Mouse (Mus musculus): ENCODE data around the gene Rasl2-9. TPM values are rescaled to one million over a fixed set of nuclear protein-coding genes. Genes with fewer than 3 reads are reported as not detected.

Gene Rasl2-9
- polyA plus RNA-seq, 1 experiment from 2014 or later: 0.98 TPM

- Histone ChIP-seq H3K27me3 (ENCODE audit: control insufficient read depth, insufficient read depth, low read depth, low read length) (no peaks in the 10 kb centered on the region), H3K4me1 (ENCODE audit: control insufficient read depth, insufficient read depth, low read length) (no peaks in the 10 kb centered on the region), H3K9ac (ENCODE audit: low read depth, low read length) (no peak overlapping the region), H3K9me3 (replicated peaks; ENCODE audit: control insufficient read depth, low read length, poor library complexity, severe bottlenecking) (no peaks in the 10 kb centered on the region), H3K27ac (ENCODE audit: low read length) (no peak overlapping the region), H3K4me3 (ENCODE audit: low read depth, low read length) (no peak overlapping the region), H3K4me2 (ENCODE audit: low read length) (no peak overlapping the region), H3K36me3 (ENCODE audit: control insufficient read depth, insufficient read depth, low read length) (peaks cover 33% of the 10 kb centered on the region)
- 88% methylated on average over 3 of the region's 3 CpGs for WGBS
- ATAC-seq: no peak
Observed at GRCm38 (mm10) chr7:5099796-5100195, 26.0 kb downstream of the Rasl2-9 start.

GRCm38 (mm10) chr7:5098769-5099168 lies 27.0 kb downstream of the Rasl2-9 start:
- ATAC-seq: no peak
- 93% methylated on average over 5 of the region's 5 CpGs for WGBS
- Histone ChIP-seq H3K27ac (ENCODE audit: low read length) (no peak overlapping the region), H3K4me2 (ENCODE audit: low read length) (no peak overlapping the region), H3K4me1 (ENCODE audit: control insufficient read depth, insufficient read depth, low read length) (no peaks in the 10 kb centered on the region), H3K36me3 (ENCODE audit: control insufficient read depth, insufficient read depth, low read length) (peaks cover 34% of the 10 kb centered on the region), H3K27me3 (ENCODE audit: control insufficient read depth, insufficient read depth, low read depth, low read length) (no peaks in the 10 kb centered on the region), H3K4me3 (ENCODE audit: low read depth, low read length) (no peak overlapping the region), H3K9ac (ENCODE audit: low read depth, low read length) (no peak overlapping the region), H3K9me3 (replicated peaks; ENCODE audit: control insufficient read depth, low read length, poor library complexity, severe bottlenecking) (no peaks in the 10 kb centered on the region)

GRCm38 (mm10) chr7:5092831-5093510 lies 32.8 kb downstream of the Rasl2-9 start:
- Histone ChIP-seq H3K27ac (ENCODE audit: low read length) (no peak overlapping the region), H3K9me3 (replicated peaks; ENCODE audit: control insufficient read depth, low read length, poor library complexity, severe bottlenecking) (no peaks in the 10 kb centered on the region), H3K9ac (ENCODE audit: low read depth, low read length) (no peak overlapping the region), H3K4me3 (ENCODE audit: low read depth, low read length) (no peak overlapping the region), H3K36me3 (ENCODE audit: control insufficient read depth, insufficient read depth, low read length) (peaks cover 24% of the 10 kb centered on the region), H3K4me2 (ENCODE audit: low read length) (no peak overlapping the region), H3K27me3 (ENCODE audit: control insufficient read depth, insufficient read depth, low read depth, low read length) (no peaks in the 10 kb centered on the region), H3K4me1 (ENCODE audit: control insufficient read depth, insufficient read depth, low read length) (no peaks in the 10 kb centered on the region)
- WGBS: 91% methylated on average over 21 of the region's 21 CpGs
- no peak for ATAC-seq

GRCm38 (mm10) chr7:5092381-5092780 lies 33.4 kb downstream of the Rasl2-9 start:
- H3K4me3 ChIP-seq (ENCODE audit: low read depth, low read length): no peak overlapping the region
- no peaks in the 10 kb centered on the region for H3K4me1 ChIP-seq (ENCODE audit: control insufficient read depth, insufficient read depth, low read length)

GRCm38 (mm10) chr7:5091008-5091728 lies 34.6 kb downstream of the Rasl2-9 start:
- no peak overlapping the region for H3K4me3 ChIP-seq (ENCODE audit: low read depth, low read length)
- no peak overlapping the region for H3K27ac ChIP-seq (ENCODE audit: low read length)
- no peak overlapping the region for H3K9ac ChIP-seq (ENCODE audit: low read depth, low read length)
- no peak for ATAC-seq
- H3K36me3 ChIP-seq (ENCODE audit: control insufficient read depth, insufficient read depth, low read length): peaks cover 14% of the 10 kb centered on the region
- H3K4me1 ChIP-seq (ENCODE audit: control insufficient read depth, insufficient read depth, low read length): no peaks in the 10 kb centered on the region
- no peaks in the 10 kb centered on the region for H3K9me3 ChIP-seq (replicated peaks; ENCODE audit: control insufficient read depth, low read length, poor library complexity, severe bottlenecking)
- 95% methylated on average over 15 of the region's 15 CpGs for WGBS
- H3K27me3 ChIP-seq (ENCODE audit: control insufficient read depth, insufficient read depth, low read depth, low read length): no peaks in the 10 kb centered on the region
- H3K4me2 ChIP-seq (ENCODE audit: low read length): no peak overlapping the region

More at GRCm38 (mm10) chr7:5092381-5092780, 33.4 kb downstream of the Rasl2-9 start:
- Histone ChIP-seq H3K27ac (ENCODE audit: low read length) (no peak overlapping the region), H3K9me3 (replicated peaks; ENCODE audit: control insufficient read depth, low read length, poor library complexity, severe bottlenecking) (no peaks in the 10 kb centered on the region), H3K9ac (ENCODE audit: low read depth, low read length) (no peak overlapping the region), H3K36me3 (ENCODE audit: control insufficient read depth, insufficient read depth, low read length) (peaks cover 18% of the 10 kb centered on the region), H3K27me3 (ENCODE audit: control insufficient read depth, insufficient read depth, low read depth, low read length) (no peaks in the 10 kb centered on the region), H3K4me2 (ENCODE audit: low read length) (no peak overlapping the region)
- WGBS: 89% methylated on average over 6 of the region's 6 CpGs
- no peak for ATAC-seq

- WGBS: 97% methylated on average over 15 of the region's 15 CpGs
- no peak overlapping the region for H3K4me3 ChIP-seq (ENCODE audit: low read depth, low read length)
- H3K27me3 ChIP-seq (ENCODE audit: control insufficient read depth, insufficient read depth, low read depth, low read length): no peaks in the 10 kb centered on the region
- ATAC-seq: no peak
- no peaks in the 10 kb centered on the region for H3K4me1 ChIP-seq (ENCODE audit: control insufficient read depth, insufficient read depth, low read length)
- H3K9ac ChIP-seq (ENCODE audit: low read depth, low read length): no peak overlapping the region
- no peak overlapping the region for H3K27ac ChIP-seq (ENCODE audit: low read length)
- H3K9me3 ChIP-seq (replicated peaks; ENCODE audit: control insufficient read depth, low read length, poor library complexity, severe bottlenecking): no peaks in the 10 kb centered on the region
- H3K36me3 ChIP-seq (ENCODE audit: control insufficient read depth, insufficient read depth, low read length): peaks cover 3% of the 10 kb centered on the region
- no peak overlapping the region for H3K4me2 ChIP-seq (ENCODE audit: low read length)
Observed at GRCm38 (mm10) chr7:5089853-5090252, 35.9 kb downstream of the Rasl2-9 start.

GRCm38 (mm10) chr7:5087886-5088285 lies 37.9 kb downstream of the Rasl2-9 start:
- Histone ChIP-seq H3K9ac (ENCODE audit: low read depth, low read length) (no peak overlapping the region), H3K36me3 (ENCODE audit: control insufficient read depth, insufficient read depth, low read length) (peaks cover 2% of the 10 kb centered on the region; the same call in 1 of the 2 replicates), H3K27me3 (ENCODE audit: control insufficient read depth, insufficient read depth, low read depth, low read length) (no peaks in the 10 kb centered on the region), H3K4me3 (ENCODE audit: low read depth, low read length) (no peak overlapping the region), H3K27ac (ENCODE audit: low read length) (no peak overlapping the region), H3K4me2 (ENCODE audit: low read length) (no peak overlapping the region), H3K9me3 (replicated peaks; ENCODE audit: control insufficient read depth, low read length, poor library complexity, severe bottlenecking) (no peaks in the 10 kb centered on the region), H3K4me1 (ENCODE audit: control insufficient read depth, insufficient read depth, low read length) (peaks cover 6% of the 10 kb centered on the region; the same call in 1 of the 2 replicates)
- 94% methylated on average over 4 of the region's 4 CpGs for WGBS
- ATAC-seq: no peak

GRCm38 (mm10) chr7:5086921-5087440 lies 38.8 kb downstream of the Rasl2-9 start:
- WGBS: 76% methylated on average over 5 of the region's 5 CpGs
- no peak overlapping the region for H3K9ac ChIP-seq (ENCODE audit: low read depth, low read length)
- H3K4me1 ChIP-seq (ENCODE audit: control insufficient read depth, insufficient read depth, low read length): peaks cover 13% of the 10 kb centered on the region
- H3K4me2 ChIP-seq (ENCODE audit: low read length): no peak overlapping the region
- no peak overlapping the region for H3K4me3 ChIP-seq (ENCODE audit: low read depth, low read length)
- no peak for ATAC-seq
- no peaks in the 10 kb centered on the region for H3K36me3 ChIP-seq (ENCODE audit: control insufficient read depth, insufficient read depth, low read length)
- no peaks in the 10 kb centered on the region for H3K27me3 ChIP-seq (ENCODE audit: control insufficient read depth, insufficient read depth, low read depth, low read length)
- no peaks in the 10 kb centered on the region for H3K9me3 ChIP-seq (replicated peaks; ENCODE audit: control insufficient read depth, low read length, poor library complexity, severe bottlenecking)
- no peak overlapping the region for H3K27ac ChIP-seq (ENCODE audit: low read length)

- no peak overlapping the region for H3K4me3 ChIP-seq (ENCODE audit: low read depth, low read length)
- peaks cover 24% of the 10 kb centered on the region for H3K4me1 ChIP-seq (ENCODE audit: control insufficient read depth, insufficient read depth, low read length)
- H3K4me2 ChIP-seq (ENCODE audit: low read length): no peak overlapping the region
- no peak overlapping the region for H3K9ac ChIP-seq (ENCODE audit: low read depth, low read length)
- no peaks in the 10 kb centered on the region for H3K36me3 ChIP-seq (ENCODE audit: control insufficient read depth, insufficient read depth, low read length)
- 94% methylated on average over 1 of the region's 1 CpGs for WGBS
- no peaks in the 10 kb centered on the region for H3K27me3 ChIP-seq (ENCODE audit: control insufficient read depth, insufficient read depth, low read depth, low read length)
- no peak overlapping the region for H3K27ac ChIP-seq (ENCODE audit: low read length)
- no peak for ATAC-seq
- H3K9me3 ChIP-seq (replicated peaks; ENCODE audit: control insufficient read depth, low read length, poor library complexity, severe bottlenecking): no peaks in the 10 kb centered on the region
Observed at GRCm38 (mm10) chr7:5085512-5085911, 40.2 kb downstream of the Rasl2-9 start.
